Mouse (Mus musculus): ENCODE measurements around the gene Pdcl2. TPM values are rescaled to one million over a fixed set of nuclear protein-coding genes. Genes with fewer than 3 reads are reported as not detected.

Gene Pdcl2
- polyA plus RNA-seq, 1 experiment: not detected

- Histone ChIP-seq H3K4me1 (ENCODE audit: control insufficient read depth, insufficient read depth, low read length) (no peaks in the 10 kb centered on the region), H3K4me3 (ENCODE audit: insufficient read depth, low read length) (no peak overlapping the region), H3K27ac (ENCODE audit: insufficient read depth, low read length) (no peak overlapping the region)
- TF ChIP-seq CTCF (IDR thresholded peaks at IDR 0.05; ENCODE audit: extremely low read depth, insufficient read depth, low read length) (no peak), POLR2A (IDR thresholded peaks at IDR 0.05; ENCODE audit: extremely low read depth, insufficient read depth, low read length) (no peak)
Measured at GRCm38 (mm10) chr5:76340931-76341330, 10.0 kb upstream of the Pdcl2 start.

- Histone ChIP-seq H3K4me3 (ENCODE audit: insufficient read depth, low read length) (no peak overlapping the region), H3K4me1 (ENCODE audit: control insufficient read depth, insufficient read depth, low read length) (no peaks in the 10 kb centered on the region), H3K27ac (ENCODE audit: insufficient read depth, low read length) (no peak overlapping the region)
- TF ChIP-seq POLR2A (IDR thresholded peaks at IDR 0.05; ENCODE audit: extremely low read depth, insufficient read depth, low read length) (no peak), CTCF (IDR thresholded peaks at IDR 0.05; ENCODE audit: extremely low read depth, insufficient read depth, low read length) (no peak)
Measured at GRCm38 (mm10) chr5:76337100-76337499, 6.1 kb upstream of the Pdcl2 start.

DNA sequence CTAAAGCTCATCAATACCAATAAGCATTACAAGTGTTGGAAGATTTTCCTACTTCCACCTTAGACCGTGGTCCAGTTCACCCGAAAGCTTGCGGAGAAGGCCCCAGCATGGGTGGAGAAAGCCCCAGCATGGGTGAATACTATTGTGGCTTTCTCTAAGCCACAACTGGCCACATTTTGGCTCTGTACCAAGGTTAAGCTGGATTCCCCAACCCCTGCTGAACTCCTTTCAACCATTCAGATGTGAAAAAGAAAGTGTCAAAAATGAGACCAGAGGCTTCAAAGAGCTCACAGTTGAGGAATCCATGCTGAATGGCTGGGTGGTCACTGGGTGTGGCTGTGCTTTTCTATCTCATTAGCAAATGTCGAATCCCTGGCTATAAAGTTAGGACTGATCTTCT lies 2.9 kb upstream of the Pdcl2 start:
- H3K4me1 ChIP-seq (ENCODE audit: control insufficient read depth, insufficient read depth, low read length): no peaks in the 10 kb centered on the region
- TF ChIP-seq POLR2A (IDR thresholded peaks at IDR 0.05; ENCODE audit: extremely low read depth, insufficient read depth, low read length): no peak
- no peak overlapping the region for H3K4me3 ChIP-seq (ENCODE audit: insufficient read depth, low read length)
- H3K27ac ChIP-seq (ENCODE audit: insufficient read depth, low read length): no peak overlapping the region

DNA sequence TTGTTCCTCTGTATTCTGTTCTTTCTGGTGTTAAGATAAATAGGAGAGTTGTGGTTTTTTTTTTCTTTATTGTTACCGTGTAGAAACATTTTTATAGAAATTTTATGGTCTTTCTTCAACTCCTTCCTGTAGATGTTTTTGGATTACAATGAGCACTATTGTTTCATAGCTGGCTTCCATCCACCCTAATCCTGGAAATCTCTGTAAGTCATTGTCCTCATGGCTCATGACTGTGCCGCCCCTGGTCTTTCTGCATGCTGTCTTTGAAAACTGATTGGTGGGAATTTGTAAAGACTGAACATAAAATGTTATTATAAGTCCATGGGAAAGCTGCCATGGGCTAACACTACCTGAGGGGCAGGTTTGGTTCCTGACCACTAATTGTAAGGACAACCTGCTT lies 3.7 kb downstream of the Pdcl2 start:
- TF ChIP-seq POLR2A (IDR thresholded peaks at IDR 0.05; ENCODE audit: extremely low read depth, insufficient read depth, low read length) (no peak), CTCF (IDR thresholded peaks at IDR 0.05; ENCODE audit: extremely low read depth, insufficient read depth, low read length) (no peak)
- Histone ChIP-seq H3K27ac (ENCODE audit: insufficient read depth, low read length) (no peak overlapping the region), H3K4me1 (ENCODE audit: control insufficient read depth, insufficient read depth, low read length) (no peaks in the 10 kb centered on the region), H3K4me3 (ENCODE audit: insufficient read depth, low read length) (no peak overlapping the region)

DNA sequence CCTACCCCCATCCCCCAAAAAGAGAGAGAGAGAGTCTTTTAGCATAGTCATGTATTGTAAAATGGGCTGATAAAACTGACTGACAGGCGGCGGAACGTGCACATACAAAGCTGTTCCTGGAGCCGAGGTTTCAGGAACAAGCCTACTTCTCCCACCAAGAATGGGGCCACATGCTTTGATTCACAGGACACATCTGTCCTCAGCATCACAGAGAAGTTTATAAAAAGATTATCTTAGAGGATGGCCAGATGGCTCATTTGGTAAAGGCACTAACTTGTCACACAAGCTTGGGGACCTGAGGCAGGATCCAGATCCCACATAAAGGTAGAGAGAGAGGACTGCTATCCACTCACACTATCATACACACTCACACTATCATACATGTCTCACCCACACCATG lies 5.8 kb downstream of the Pdcl2 start:
- TF ChIP-seq POLR2A (IDR thresholded peaks at IDR 0.05; ENCODE audit: extremely low read depth, insufficient read depth, low read length) (no peak), CTCF (IDR thresholded peaks at IDR 0.05; ENCODE audit: extremely low read depth, insufficient read depth, low read length) (no peak)
- Histone ChIP-seq H3K4me1 (ENCODE audit: control insufficient read depth, insufficient read depth, low read length) (no peaks in the 10 kb centered on the region), H3K4me3 (ENCODE audit: insufficient read depth, low read length) (no peak overlapping the region), H3K27ac (ENCODE audit: insufficient read depth, low read length) (no peak overlapping the region)

GRCm38 (mm10) chr5:76321249-76322196 lies 9.4 kb downstream of the Pdcl2 start:
- Histone ChIP-seq H3K27ac (ENCODE audit: insufficient read depth, low read length) (no peak overlapping the region), H3K4me3 (ENCODE audit: insufficient read depth, low read length) (no peak overlapping the region), H3K4me1 (ENCODE audit: control insufficient read depth, insufficient read depth, low read length) (no peaks in the 10 kb centered on the region)
- no peak for TF ChIP-seq POLR2A (IDR thresholded peaks at IDR 0.05; ENCODE audit: extremely low read depth, insufficient read depth, low read length)
- TF ChIP-seq CTCF (IDR thresholded peaks at IDR 0.05; ENCODE audit: extremely low read depth, insufficient read depth, low read length): no peak

DNA sequence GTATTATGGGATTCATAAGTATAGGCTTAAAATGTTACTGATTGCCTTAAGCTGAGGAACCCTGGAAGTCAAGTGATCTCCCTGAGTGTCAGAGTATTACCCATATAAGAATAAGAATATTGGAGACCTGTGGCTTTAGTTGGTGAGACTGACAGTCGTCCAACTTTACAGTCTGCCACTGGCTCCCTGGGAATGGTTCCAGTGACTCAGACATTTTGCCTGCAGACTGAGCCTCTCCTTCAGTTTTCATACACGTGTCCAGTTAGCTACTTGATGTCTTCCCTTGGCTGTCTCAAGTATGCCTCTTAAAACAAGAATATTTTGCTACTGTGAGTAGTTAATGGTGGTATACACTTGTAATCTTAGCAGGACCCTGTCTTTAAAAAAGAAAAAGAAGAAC lies 22.8 kb downstream of the Pdcl2 start:
- no peak overlapping the region for H3K4me3 ChIP-seq (ENCODE audit: insufficient read depth, low read length)
- TF ChIP-seq POLR2A (IDR thresholded peaks at IDR 0.05; ENCODE audit: extremely low read depth, insufficient read depth, low read length) (no peak), CTCF (IDR thresholded peaks at IDR 0.05; ENCODE audit: extremely low read depth, insufficient read depth, low read length) (no peak)
- H3K27ac ChIP-seq (ENCODE audit: insufficient read depth, low read length): no peak overlapping the region
- H3K4me1 ChIP-seq (ENCODE audit: control insufficient read depth, insufficient read depth, low read length): peaks cover 2% of the 10 kb centered on the region; the same call in 1 of the 2 replicates

- Histone ChIP-seq H3K27ac (ENCODE audit: insufficient read depth, low read length) (no peak overlapping the region), H3K4me1 (ENCODE audit: control insufficient read depth, insufficient read depth, low read length) (peaks cover 2% of the 10 kb centered on the region; the same call in 1 of the 2 replicates), H3K4me3 (ENCODE audit: insufficient read depth, low read length) (no peak overlapping the region; the same call in 1 of the 2 replicates)
- no peak for TF ChIP-seq CTCF (IDR thresholded peaks at IDR 0.05; ENCODE audit: extremely low read depth, insufficient read depth, low read length)
- TF ChIP-seq POLR2A (IDR thresholded peaks at IDR 0.05; ENCODE audit: extremely low read depth, insufficient read depth, low read length): no peak
Measured at GRCm38 (mm10) chr5:76306261-76306660, 24.7 kb downstream of the Pdcl2 start.

GRCm38 (mm10) chr5:76305616-76306015 lies 25.3 kb downstream of the Pdcl2 start:
- Histone ChIP-seq H3K4me1 (ENCODE audit: control insufficient read depth, insufficient read depth, low read length) (peaks cover 2% of the 10 kb centered on the region; the same call in 1 of the 2 replicates), H3K27ac (ENCODE audit: insufficient read depth, low read length) (no peak overlapping the region), H3K4me3 (ENCODE audit: insufficient read depth, low read length) (peak overlapping the region; percentile 72)
- no peak for TF ChIP-seq CTCF (IDR thresholded peaks at IDR 0.05; ENCODE audit: extremely low read depth, insufficient read depth, low read length)
- TF ChIP-seq POLR2A (IDR thresholded peaks at IDR 0.05; ENCODE audit: extremely low read depth, insufficient read depth, low read length): no peak
